Mouse (Mus musculus): Measurements from ENCODE around the gene Ogg1. TPM values are rescaled to one million over a fixed set of nuclear protein-coding genes. Genes with fewer than 3 reads are reported as not detected.

Ogg1 gene
- polyA plus RNA-seq, 1 experiment: 13.7 TPM

DNA sequence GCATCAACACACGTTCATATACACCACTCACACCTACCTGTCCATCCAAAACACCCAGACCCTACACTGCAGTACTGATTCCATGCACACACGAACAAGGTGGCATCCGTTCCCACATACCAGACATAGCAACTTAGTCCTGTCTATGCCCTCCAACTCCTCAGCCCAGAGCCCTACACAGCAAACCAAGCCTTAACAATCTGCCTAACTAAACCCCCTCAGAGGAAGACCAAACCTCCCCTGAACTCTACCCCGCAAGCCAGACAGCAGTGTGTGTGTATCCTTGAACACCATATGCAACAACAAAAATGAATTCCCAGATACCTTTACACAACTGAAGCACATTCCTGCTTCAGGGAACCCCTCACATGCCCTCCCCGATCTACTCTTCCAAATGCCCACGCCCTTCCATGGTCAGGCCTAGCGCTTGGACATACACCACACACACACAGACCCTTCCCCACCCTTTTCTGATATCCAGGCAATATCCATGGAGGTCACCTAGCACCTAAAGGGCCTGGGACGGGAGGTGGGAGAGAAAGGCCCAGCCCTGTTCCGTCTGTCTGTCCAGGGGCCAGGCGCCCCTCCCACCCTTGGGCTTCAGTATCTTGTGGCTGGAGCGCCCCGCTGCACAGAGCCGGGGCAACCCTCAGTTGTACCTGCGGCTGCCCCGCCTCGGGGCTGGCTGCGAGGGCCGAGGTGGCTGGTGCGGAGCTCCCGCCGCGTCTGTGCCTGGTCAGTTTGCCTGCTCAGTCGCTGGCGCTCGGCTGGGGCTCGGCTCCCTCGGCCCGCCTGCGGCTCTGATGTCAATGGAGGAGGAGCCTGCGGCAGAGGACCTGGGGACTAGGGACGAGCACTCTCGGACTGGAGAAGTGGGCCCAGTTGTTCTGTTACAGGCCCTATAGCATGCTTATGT is 16.7 kb downstream of the Ogg1 start, which contains the start of gene Camk1:
Gene Camk1, minus strand, starts transcription at position 808 of the 916 bp plus-strand sequence.
- H3K4me3 ChIP-seq (ENCODE audit: insufficient read depth, low read length): peak within 1 kb of the TSS; percentile 80
- H3K4me1 ChIP-seq (ENCODE audit: control insufficient read depth, insufficient read depth, low read length): peaks cover 5% of the 10 kb centered on the region; the same call in 1 of the 2 replicates
- TF ChIP-seq POLR2A (IDR thresholded peaks at IDR 0.05; ENCODE audit: extremely low read depth, insufficient read depth, low read length) (peak; percentile 72), CTCF (IDR thresholded peaks at IDR 0.05; ENCODE audit: extremely low read depth, insufficient read depth, low read length) (no peak)
- H3K27ac ChIP-seq (ENCODE audit: insufficient read depth, low read length): peak within 1 kb of the TSS; percentile 70

DNA sequence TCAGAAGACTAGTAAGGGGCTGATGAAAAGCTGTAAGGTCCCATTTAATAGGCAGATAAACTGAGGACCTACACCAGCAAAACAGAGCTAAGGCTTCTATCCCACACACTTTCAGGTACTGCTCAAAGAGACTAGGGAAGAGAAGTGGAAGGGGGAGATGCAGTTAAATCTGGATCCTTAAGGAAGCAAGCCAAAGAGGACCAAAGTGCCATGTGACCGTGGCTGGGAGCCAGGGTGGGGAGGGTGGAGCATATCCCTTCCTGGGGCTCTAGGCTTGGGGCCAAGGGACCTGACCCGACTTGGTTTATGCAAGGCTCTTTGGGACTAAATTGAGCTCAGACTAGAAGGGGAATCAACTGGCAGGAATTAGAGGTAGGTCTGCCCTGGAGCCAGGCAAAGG is 17.5 kb downstream of the Ogg1 start:
- Histone ChIP-seq H3K4me3 (ENCODE audit: insufficient read depth, low read length) (peak overlapping the region; percentile 80), H3K27ac (ENCODE audit: insufficient read depth, low read length) (peak overlapping the region; percentile 60), H3K4me1 (ENCODE audit: control insufficient read depth, insufficient read depth, low read length) (peaks cover 5% of the 10 kb centered on the region; the same call in 1 of the 2 replicates)
- TF ChIP-seq CTCF (IDR thresholded peaks at IDR 0.05; ENCODE audit: extremely low read depth, insufficient read depth, low read length): no peak
- TF ChIP-seq POLR2A (IDR thresholded peaks at IDR 0.05; ENCODE audit: extremely low read depth, insufficient read depth, low read length): no peak

DNA sequence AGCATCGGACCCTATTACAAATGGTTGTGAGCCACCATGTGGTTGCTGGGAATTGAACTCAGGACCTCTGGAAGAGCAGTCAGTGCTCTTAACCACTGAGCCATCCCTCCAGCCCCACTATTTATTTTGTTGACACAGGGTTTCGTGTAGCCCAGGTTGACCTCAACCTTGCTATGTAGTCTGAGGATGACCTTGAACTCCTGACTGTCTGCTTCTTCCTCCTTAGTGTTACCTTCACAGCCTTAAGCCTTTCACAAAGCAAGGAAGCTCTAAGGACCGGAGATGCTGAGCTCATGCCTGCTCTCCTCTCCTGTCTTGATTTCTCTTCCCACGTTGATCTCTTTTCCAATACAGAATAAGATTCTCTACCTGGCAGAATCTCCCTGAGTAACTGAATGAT is 20.1 kb downstream of the Ogg1 start:
- Histone ChIP-seq H3K27ac (ENCODE audit: insufficient read depth, low read length) (no peak overlapping the region), H3K4me3 (ENCODE audit: insufficient read depth, low read length) (no peak overlapping the region)
- no peak for TF ChIP-seq CTCF (IDR thresholded peaks at IDR 0.05; ENCODE audit: extremely low read depth, insufficient read depth, low read length)
- no peak for TF ChIP-seq POLR2A (IDR thresholded peaks at IDR 0.05; ENCODE audit: extremely low read depth, insufficient read depth, low read length)

DNA sequence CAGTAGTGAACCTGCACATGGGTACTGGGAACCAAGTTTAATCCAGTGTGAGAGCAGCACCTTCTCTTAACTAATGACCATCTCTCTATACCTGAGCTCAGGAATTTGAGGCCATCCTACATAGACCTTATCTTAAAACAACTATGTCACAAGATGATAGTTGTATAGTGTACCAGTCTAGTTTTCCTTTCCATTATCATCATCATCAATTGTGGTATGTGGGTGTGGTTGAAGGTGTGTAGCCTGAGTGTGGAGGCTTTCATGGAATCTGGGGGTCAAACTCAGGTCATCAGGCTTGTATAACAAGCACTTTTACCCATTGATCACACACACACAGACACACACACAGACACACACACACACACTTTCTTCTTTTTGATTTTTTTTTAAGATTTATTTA is 23.8 kb downstream of the Ogg1 start:
- H3K4me1 ChIP-seq (ENCODE audit: control insufficient read depth, insufficient read depth, low read length): no peaks in the 10 kb centered on the region
- no peak for TF ChIP-seq CTCF (IDR thresholded peaks at IDR 0.05; ENCODE audit: extremely low read depth, insufficient read depth, low read length)
- TF ChIP-seq POLR2A (IDR thresholded peaks at IDR 0.05; ENCODE audit: extremely low read depth, insufficient read depth, low read length): no peak
- no peak overlapping the region for H3K27ac ChIP-seq (ENCODE audit: insufficient read depth, low read length)
- no peak overlapping the region for H3K4me3 ChIP-seq (ENCODE audit: insufficient read depth, low read length)

More for the DNA sequence above, 20.1 kb downstream of the Ogg1 start:
- peaks cover 2% of the 10 kb centered on the region; the same call in 1 of the 2 replicates for H3K4me1 ChIP-seq (ENCODE audit: control insufficient read depth, insufficient read depth, low read length)

DNA sequence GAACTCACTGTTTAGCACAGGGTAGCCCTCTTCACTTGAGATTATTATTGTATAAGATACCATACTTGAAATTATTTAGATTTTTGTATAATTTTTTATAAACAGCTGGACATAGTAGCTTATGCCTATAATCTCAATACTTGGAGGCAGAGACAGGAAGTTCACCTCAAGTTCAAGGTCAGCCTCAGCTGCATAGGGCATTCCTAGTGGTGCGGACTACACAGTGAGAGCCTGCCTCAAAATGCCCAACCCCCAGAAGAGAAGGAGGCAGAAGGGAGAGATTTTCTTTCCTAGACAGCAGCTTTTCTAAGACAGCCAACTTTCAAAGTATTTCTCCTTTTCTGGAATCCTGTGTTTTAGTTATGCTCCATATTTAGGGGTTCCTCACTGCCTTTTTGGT is 24.4 kb downstream of the Ogg1 start:
- Histone ChIP-seq H3K4me1 (ENCODE audit: control insufficient read depth, insufficient read depth, low read length) (no peaks in the 10 kb centered on the region), H3K4me3 (ENCODE audit: insufficient read depth, low read length) (no peak overlapping the region), H3K27ac (ENCODE audit: insufficient read depth, low read length) (no peak overlapping the region)
- no peak for TF ChIP-seq CTCF (IDR thresholded peaks at IDR 0.05; ENCODE audit: extremely low read depth, insufficient read depth, low read length)
- TF ChIP-seq POLR2A (IDR thresholded peaks at IDR 0.05; ENCODE audit: extremely low read depth, insufficient read depth, low read length): no peak

GRCm38 (mm10) chr6:113351653-113352052 is 24.9 kb downstream of the Ogg1 start:
- no peak for TF ChIP-seq POLR2A (IDR thresholded peaks at IDR 0.05; ENCODE audit: extremely low read depth, insufficient read depth, low read length)
- TF ChIP-seq CTCF (IDR thresholded peaks at IDR 0.05; ENCODE audit: extremely low read depth, insufficient read depth, low read length): no peak
- Histone ChIP-seq H3K27ac (ENCODE audit: insufficient read depth, low read length) (no peak overlapping the region), H3K4me1 (ENCODE audit: control insufficient read depth, insufficient read depth, low read length) (no peaks in the 10 kb centered on the region), H3K4me3 (ENCODE audit: insufficient read depth, low read length) (no peak overlapping the region)

DNA sequence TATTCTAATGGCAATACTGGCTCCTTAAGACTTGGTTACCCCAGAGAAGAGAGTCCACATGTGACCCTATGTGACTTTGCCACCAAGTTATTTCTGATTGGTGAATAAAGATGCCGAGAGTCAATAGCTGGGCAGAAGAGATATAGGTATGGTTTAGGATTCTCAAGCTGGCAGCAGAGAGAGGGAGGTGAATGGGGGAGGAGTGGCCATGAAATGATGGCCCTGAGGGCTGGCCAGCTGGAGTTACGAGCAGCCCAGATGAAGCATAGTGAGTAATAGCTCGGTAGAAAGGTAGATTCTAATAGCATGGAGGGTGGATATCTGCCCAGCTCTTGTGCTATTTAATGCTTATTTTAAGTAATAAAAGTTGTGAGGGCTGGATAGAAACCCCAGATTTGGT is 26.0 kb downstream of the Ogg1 start:
- Histone ChIP-seq H3K4me1 (ENCODE audit: control insufficient read depth, insufficient read depth, low read length) (no peaks in the 10 kb centered on the region), H3K27ac (ENCODE audit: insufficient read depth, low read length) (no peak overlapping the region), H3K4me3 (ENCODE audit: insufficient read depth, low read length) (no peak overlapping the region)
- TF ChIP-seq CTCF (IDR thresholded peaks at IDR 0.05; ENCODE audit: extremely low read depth, insufficient read depth, low read length): no peak

DNA sequence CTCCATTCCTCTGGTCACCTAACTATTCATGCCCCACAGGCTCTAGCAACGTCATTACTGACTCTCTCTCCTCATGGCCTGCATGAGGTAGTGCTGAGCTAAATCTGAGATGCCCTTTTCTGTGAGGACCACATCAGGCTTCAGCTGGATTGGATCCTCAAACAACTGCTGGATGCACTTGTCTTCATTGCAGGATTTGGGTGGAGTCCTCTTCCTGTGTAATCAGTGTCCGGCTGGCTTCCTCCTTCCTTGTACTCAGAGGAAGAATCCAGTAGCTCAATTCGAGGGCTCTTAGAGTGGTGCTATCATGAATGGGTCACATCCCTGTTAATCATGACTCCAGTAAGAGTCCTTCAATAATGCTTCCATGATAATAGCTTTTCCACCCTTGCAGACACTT is 26.9 kb downstream of the Ogg1 start:
- no peak overlapping the region for H3K4me3 ChIP-seq (ENCODE audit: insufficient read depth, low read length)
- no peak for TF ChIP-seq CTCF (IDR thresholded peaks at IDR 0.05; ENCODE audit: extremely low read depth, insufficient read depth, low read length)
- TF ChIP-seq POLR2A (IDR thresholded peaks at IDR 0.05; ENCODE audit: extremely low read depth, insufficient read depth, low read length): no peak
- no peak overlapping the region for H3K27ac ChIP-seq (ENCODE audit: insufficient read depth, low read length)
- no peaks in the 10 kb centered on the region for H3K4me1 ChIP-seq (ENCODE audit: control insufficient read depth, insufficient read depth, low read length)

DNA sequence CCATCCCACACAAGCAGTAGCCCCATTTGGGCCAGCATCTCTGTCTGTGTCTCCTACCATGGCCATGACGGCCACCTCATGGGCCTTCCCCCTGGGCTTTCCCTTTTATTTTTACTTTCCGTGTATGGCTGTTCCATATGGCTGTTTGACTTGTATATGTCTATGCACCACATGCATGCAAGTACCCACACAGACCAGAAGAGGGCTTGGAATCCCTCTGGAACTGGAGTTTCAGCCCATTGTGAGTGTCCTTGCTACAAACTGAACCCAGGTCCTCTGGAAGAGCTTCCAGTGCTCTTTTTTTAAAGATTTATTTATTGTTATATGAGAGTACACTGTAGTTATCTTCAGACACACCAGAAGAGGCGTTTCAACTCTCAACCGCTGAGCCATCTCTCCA is 34.7 kb downstream of the Ogg1 start:
- no peak overlapping the region for H3K27ac ChIP-seq (ENCODE audit: insufficient read depth, low read length)
- no peak overlapping the region for H3K4me3 ChIP-seq (ENCODE audit: insufficient read depth, low read length)
- TF ChIP-seq CTCF (IDR thresholded peaks at IDR 0.05; ENCODE audit: extremely low read depth, insufficient read depth, low read length) (no peak), POLR2A (IDR thresholded peaks at IDR 0.05; ENCODE audit: extremely low read depth, insufficient read depth, low read length) (no peak)
- no peaks in the 10 kb centered on the region for H3K4me1 ChIP-seq (ENCODE audit: control insufficient read depth, insufficient read depth, low read length)

GRCm38 (mm10) chr6:113362241-113362640 is 35.5 kb downstream of the Ogg1 start:
- H3K27ac ChIP-seq (ENCODE audit: insufficient read depth, low read length): no peak overlapping the region
- no peak overlapping the region for H3K4me3 ChIP-seq (ENCODE audit: insufficient read depth, low read length)
- H3K4me1 ChIP-seq (ENCODE audit: control insufficient read depth, insufficient read depth, low read length): no peaks in the 10 kb centered on the region
- TF ChIP-seq CTCF (IDR thresholded peaks at IDR 0.05; ENCODE audit: extremely low read depth, insufficient read depth, low read length): no peak
- TF ChIP-seq POLR2A (IDR thresholded peaks at IDR 0.05; ENCODE audit: extremely low read depth, insufficient read depth, low read length): no peak
